Mouse (Mus musculus) cerebellum, postnatal 14 days (tissue): Measurements from ENCODE around the gene Cox17.
"Not testable (repeated sequence)": the region's sequence is repeated elsewhere in the genome, so short reads cannot be mapped to it uniquely, and the experiment has no call there.

Experiments used
- DNase-seq, 2 experiments: peaks; one replicate each; pipeline ENCODE4 v3.0.0; 2021; ENCODE audit warnings: mixed read lengths in 2 of 2

Cox17 gene

GRCm38 (mm10) chr16:38346529-38347325, at the start of gene Cox17, which contains the start of gene Gm21987:
Cox17 (plus strand) TSS chr16:38346991.
Gm21987 (plus strand) TSS chr16:38347040.
- peak; percentile 95 for DNase-seq

- DNase-seq: no peak
These were observed 48.4 kb upstream of the Cox17 start for GRCm38 (mm10) chr16:38298410-38298809.

GRCm38 (mm10) chr16:38302367-38302766, 44.4 kb upstream of the Cox17 start:
- no peak for DNase-seq

- DNase-seq: peak; percentile 43
These were observed 42.2 kb upstream of the Cox17 start for GRCm38 (mm10) chr16:38304460-38305194.

- peak in 1 of 2 experiments; percentile 34 for DNase-seq
These were observed 40.1 kb upstream of the Cox17 start for GRCm38 (mm10) chr16:38306571-38307220.

- no peak for DNase-seq
These were observed 39.6 kb upstream of the Cox17 start for GRCm38 (mm10) chr16:38307221-38307605.

- DNase-seq: no peak
These were observed 39.1 kb upstream of the Cox17 start for GRCm38 (mm10) chr16:38307651-38308050.

- no peak for DNase-seq
These were observed 38.6 kb upstream of the Cox17 start for GRCm38 (mm10) chr16:38308195-38308594.

- DNase-seq: no peak
These were observed 28.3 kb upstream of the Cox17 start for GRCm38 (mm10) chr16:38318492-38318891.

GRCm38 (mm10) chr16:38319087-38319486, 27.7 kb upstream of the Cox17 start:
- DNase-seq: no peak

- peak; percentile 78 to 83 for DNase-seq
These were observed 25.3 kb upstream of the Cox17 start for GRCm38 (mm10) chr16:38321452-38321935.

- no peak for DNase-seq
These were observed 22.5 kb upstream of the Cox17 start for GRCm38 (mm10) chr16:38324311-38324710.

GRCm38 (mm10) chr16:38326778-38327397, 19.9 kb upstream of the Cox17 start:
- no peak for DNase-seq

- peak in 1 of 2 experiments; percentile 9 for DNase-seq
These were observed 17.5 kb upstream of the Cox17 start for GRCm38 (mm10) chr16:38329340-38329739.

- DNase-seq: no peak
These were observed 12.4 kb upstream of the Cox17 start for GRCm38 (mm10) chr16:38334431-38334830.

GRCm38 (mm10) chr16:38338077-38338476, 8.7 kb upstream of the Cox17 start:
- not testable (repeated sequence) for DNase-seq

- peak; percentile 69 to 75 for DNase-seq
These were observed 5.1 kb upstream of the Cox17 start, which contains the start of gene Maats1 for GRCm38 (mm10) chr16:38341396-38342324. Maats1 (minus strand) TSS chr16:38342143.

GRCm38 (mm10) chr16:38344941-38345725, 1.7 kb upstream of the Cox17 start:
- peak; percentile 45 to 56 for DNase-seq

GRCm38 (mm10) chr16:38347588-38347987, 797 bp downstream of the Cox17 start:
- DNase-seq: no peak

GRCm38 (mm10) chr16:38348217-38348761, 1.5 kb downstream of the Cox17 start:
- DNase-seq: no peak
